Comparison of ENCODE assay signal across 8 mouse cellular contexts in genomic region chr15:102665494-102665893, GRCm38 (mm10). TPM values are rescaled to one million over a fixed set of nuclear protein-coding genes. Genes with fewer than 3 reads are reported as not detected.
A peak's percentile ranks its signal among the peaks of the same experiment; 100 is the strongest.
DNase-seq lines count a peak whose midpoint lies in the region; ATAC-seq and TF ChIP-seq lines count a peak whose summit lies in the region.

No protein-coding gene starts in this region.

- TF ChIP-seq CTCF in thymus, adult 2 months (IDR thresholded peaks at IDR 0.05; ENCODE audit: borderline replicate concordance, control insufficient read depth, extremely low read depth, insufficient read depth, low read length, poor library complexity), result no peak

- peaks cover 7% of the 10 kb centered on the region for H3K4me1 ChIP-seq in heart, embryonic 11.5 days (ENCODE audit: control insufficient read depth, insufficient read depth, low read length)
- H3K4me1 ChIP-seq in limb, embryonic 10.5 days, result peaks cover 12% of the 10 kb centered on the region
- peaks cover 6% of the 10 kb centered on the region; the same call in 1 of the 2 replicates for H3K4me1 ChIP-seq in thymus, adult 2 months (replicated peaks; ENCODE audit: control insufficient read depth, insufficient read depth, low read length)

- no peak overlapping the region for H3K9ac ChIP-seq in heart, embryonic 11.5 days (ENCODE audit: low read depth, low read length)

- 38% methylated on average over 4 of the region's 4 CpGs for WGBS in heart, embryonic 11.5 days (ENCODE audit: insufficient replicate concordance)
- WGBS in limb, embryonic 10.5 days, result 55% methylated on average over 4 of the region's 4 CpGs
- 19% methylated on average over 4 of the region's 4 CpGs for WGBS in thymus, adult 2 months

- H3K36me3 ChIP-seq in heart, embryonic 11.5 days (ENCODE audit: control insufficient read depth, insufficient read depth, low read length), result peaks cover 32% of the 10 kb centered on the region
- H3K36me3 ChIP-seq in limb, embryonic 10.5 days, result peaks cover 88% of the 10 kb centered on the region
- peaks cover 55% of the 10 kb centered on the region for H3K36me3 ChIP-seq in thymus, adult 2 months (ENCODE audit: control insufficient read depth, insufficient read depth, low read length)

- no peak overlapping the region for H3K27ac ChIP-seq in heart, embryonic 11.5 days (ENCODE audit: low read depth, low read length)
- no peak overlapping the region for H3K27ac ChIP-seq in limb, embryonic 10.5 days
- H3K27ac ChIP-seq in thymus, adult 2 months (ENCODE audit: control insufficient read depth, insufficient read depth, low read length), result no peak overlapping the region

- no peak overlapping the region for H3K4me3 ChIP-seq in heart, embryonic 11.5 days (ENCODE audit: low read depth, low read length)
- no peak overlapping the region for H3K4me3 ChIP-seq in limb, embryonic 10.5 days
- H3K4me3 ChIP-seq in thymus, adult 2 months (ENCODE audit: control insufficient read depth, insufficient read depth, low read length), result no peak overlapping the region

- H3K27me3 ChIP-seq in heart, embryonic 11.5 days (ENCODE audit: control insufficient read depth, insufficient read depth, low read length), result no peaks in the 10 kb centered on the region
- no peaks in the 10 kb centered on the region for H3K27me3 ChIP-seq in limb, embryonic 10.5 days (ENCODE audit: low read depth, poor library complexity, severe bottlenecking)
- H3K27me3 ChIP-seq in thymus, adult 2 months (ENCODE audit: control insufficient read depth, insufficient read depth, low read length), result no peaks in the 10 kb centered on the region

- ATAC-seq in heart, embryonic 11.5 days (replicated peaks; ENCODE audit: insufficient number of reproducible peaks, low FRiP score, low TSS enrichment), result 0 out of 2 replicates have a peak, but pooled peaks have one; percentile 31
- ATAC-seq in monocyte, adult 5-6 weeks (replicated peaks; ENCODE audit: insufficient number of reproducible peaks, low FRiP score, low TSS enrichment, poor library complexity, severe bottlenecking), result peak; percentile 65; the same call in 1 of the 2 replicates

- TF ChIP-seq POLR2A in thymus, adult 2 months (IDR thresholded peaks at IDR 0.05; ENCODE audit: control insufficient read depth, extremely low read depth, insufficient read depth, low read length, poor library complexity), result no peak

- no peak overlapping the region for H3K4me2 ChIP-seq in heart, embryonic 11.5 days

- DNase-seq in left cerebral cortex, adult 18-20 months (ENCODE audit: low spot score in 2 of 2), result peak; percentile 58 to 69
- no peak for DNase-seq in left cerebral cortex, adult 8-10 months (ENCODE audit: low spot score in 2 of 2)
- DNase-seq in T-cell, adult 2 months (ENCODE audit: low spot score), result peak; percentile 67
- DNase-seq in cerebellum, postnatal 14 days, result peak; percentile 76 to 84
- peak; percentile 53 for DNase-seq in limb, embryonic 10.5 days (ENCODE audit: low spot score)
- DNase-seq in thymus, adult 2 months, result peak; percentile 72

- H3K9me3 ChIP-seq in heart, embryonic 11.5 days (replicated peaks; ENCODE audit: control insufficient read depth, low read length), result no peaks in the 10 kb centered on the region
- H3K9me3 ChIP-seq in limb, embryonic 10.5 days (replicated peaks), result no peaks in the 10 kb centered on the region

RNA-seq across cellular contexts. Expression of gene Atp5g2, which starts 6.7 kb away (rescaled TPM):
- 10 to 100 TPM in 1 of 2 experiments, 1 to 10 TPM in 1; 7.8 to 11.6 TPM for total RNA-seq in left cerebral cortex, adult 18-20 months (2021)
- 10 to 100 TPM in 3 of 4 experiments, 1 to 10 TPM in 1; 8.4 to 19.1 (median 13.2) TPM for total RNA-seq in left cerebral cortex, adult 8-10 months (2022)
- 76.3 and 82.0 TPM in 2 replicates for polyA plus RNA-seq in heart, embryonic 11.5 days (2014; fragmentation: Nextera tagmentation; extraction: Ambion mirVana)
- polyA plus RNA-seq in limb, embryonic 10.5 days (2016; fragmentation: Nextera tagmentation; extraction: Ambion mirVana), result 61.8 and 74.3 TPM in 2 replicates
- 6.6 to 11.6 TPM (median 11.3 TPM) in 3 replicates for total RNA-seq in monocyte, adult 5-6 weeks (2017)
- polyA plus RNA-seq in thymus, adult 2 months (2012; rRNA removed), result 378 and 434 TPM in 2 replicates

RNA-seq across cellular contexts. Expression of gene Atf7, which starts 40.2 kb away (rescaled TPM):
- total RNA-seq in left cerebral cortex, adult 18-20 months (2021), result 10 to 100 TPM; 33.9 to 36.3 TPM
- total RNA-seq in left cerebral cortex, adult 8-10 months (2022), result 10 to 100 TPM; 40.8 to 44.8 (median 42.6) TPM
- polyA plus RNA-seq in heart, embryonic 11.5 days (2014; fragmentation: Nextera tagmentation; extraction: Ambion mirVana), result 18.8 and 22.1 TPM in 2 replicates
- 22.2 and 27.0 TPM in 2 replicates for polyA plus RNA-seq in limb, embryonic 10.5 days (2016; fragmentation: Nextera tagmentation; extraction: Ambion mirVana)
- total RNA-seq in monocyte, adult 5-6 weeks (2017), result 26.9 to 70.4 TPM (median 29.2 TPM) in 3 replicates
- polyA plus RNA-seq in thymus, adult 2 months (2012; rRNA removed), result 129 and 140 TPM in 2 replicates

RNA-seq across cellular contexts. Expression of gene Gm28047, which starts 40.6 kb away (rescaled TPM):
- not detected for total RNA-seq in left cerebral cortex, adult 18-20 months (2021)
- total RNA-seq in left cerebral cortex, adult 8-10 months (2022), result under 1 TPM in 1 of 4 experiments, not detected in 3; 0.91 TPM
- not detected in 2 replicates for polyA plus RNA-seq in heart, embryonic 11.5 days (2014; fragmentation: Nextera tagmentation; extraction: Ambion mirVana)
- polyA plus RNA-seq in limb, embryonic 10.5 days (2016; fragmentation: Nextera tagmentation; extraction: Ambion mirVana), result 0.31 TPM in 1 of 2 replicates, not detected in the other
- not detected in 3 replicates for total RNA-seq in monocyte, adult 5-6 weeks (2017)
- polyA plus RNA-seq in thymus, adult 2 months (2012; rRNA removed), result not detected in 2 replicates

RNA-seq across cellular contexts. Expression of gene Calcoco1, which starts 56.5 kb away (rescaled TPM):
- total RNA-seq in left cerebral cortex, adult 18-20 months (2021), result 10 to 100 TPM; 75.1 to 75.6 TPM
- 10 to 100 TPM; 74.9 to 85.2 (median 82.2) TPM for total RNA-seq in left cerebral cortex, adult 8-10 months (2022)
- 33.7 and 47.8 TPM in 2 replicates for polyA plus RNA-seq in heart, embryonic 11.5 days (2014; fragmentation: Nextera tagmentation; extraction: Ambion mirVana)
- polyA plus RNA-seq in limb, embryonic 10.5 days (2016; fragmentation: Nextera tagmentation; extraction: Ambion mirVana), result 26.3 and 33.5 TPM in 2 replicates
- total RNA-seq in monocyte, adult 5-6 weeks (2017), result 34.7 to 46.4 TPM (median 44.7 TPM) in 3 replicates
- 74.7 and 77.5 TPM in 2 replicates for polyA plus RNA-seq in thymus, adult 2 months (2012; rRNA removed)

Comparison
In these comparisons a context has a peak if more than half of its experiments do, and no peak if none do; other contexts are left out.
1. DNase-seq: peak in left cerebral cortex, adult 18-20 months (2 of 2), T-cell, adult 2 months (single experiment), cerebellum, postnatal 14 days (2 of 2), limb, embryonic 10.5 days (single experiment) and thymus, adult 2 months (single experiment); none in left cerebral cortex, adult 8-10 months (0 of 2).